Mouse (Mus musculus) frontal cortex, postnatal 10 days (tissue): ENCODE results near the gene Fndc9.

Experiments used
- DNase-seq, 2 experiments: peaks; one replicate each; pipeline ENCODE4 v3.0.0; 2022; ENCODE audit warnings: low spot score in 2 of 2, mixed read lengths in 1 of 2

Gene Fndc9

GRCm38 (mm10) chr11:46235334-46235733, at the start of gene Fndc9:
Fndc9 (plus strand) TSS chr11:46235531.
- peak; percentile 68 to 80 for DNase-seq

- DNase-seq = no peak
Measured at GRCm38 (mm10) chr11:46188283-46188682, 47.0 kb upstream of the Fndc9 start.

GRCm38 (mm10) chr11:46194175-46194574, 41.2 kb upstream of the Fndc9 start:
- no peak for DNase-seq

GRCm38 (mm10) chr11:46200664-46201063, 34.7 kb upstream of the Fndc9 start:
- DNase-seq = no peak

- DNase-seq = peak in 1 of 2 experiments; percentile 51
Measured at GRCm38 (mm10) chr11:46201636-46202546, 33.4 kb upstream of the Fndc9 start.

GRCm38 (mm10) chr11:46202547-46202887, 32.8 kb upstream of the Fndc9 start:
- no peak for DNase-seq

- DNase-seq = no peak
Measured at GRCm38 (mm10) chr11:46204841-46205240, 30.5 kb upstream of the Fndc9 start.

GRCm38 (mm10) chr11:46205639-46206409, 29.5 kb upstream of the Fndc9 start:
- DNase-seq = no peak

GRCm38 (mm10) chr11:46209884-46210283, 25.4 kb upstream of the Fndc9 start:
- DNase-seq = no peak

- DNase-seq = no peak
Measured at GRCm38 (mm10) chr11:46211858-46212257, 23.5 kb upstream of the Fndc9 start.

GRCm38 (mm10) chr11:46213844-46214243, 21.5 kb upstream of the Fndc9 start:
- DNase-seq = no peak

GRCm38 (mm10) chr11:46214368-46215230, 20.7 kb upstream of the Fndc9 start:
- DNase-seq = no peak

GRCm38 (mm10) chr11:46215354-46215753, 20.0 kb upstream of the Fndc9 start:
- DNase-seq = no peak

GRCm38 (mm10) chr11:46216669-46217068, 18.7 kb upstream of the Fndc9 start:
- no peak for DNase-seq

GRCm38 (mm10) chr11:46217686-46218085, 17.6 kb upstream of the Fndc9 start:
- DNase-seq = no peak

- no peak for DNase-seq
Measured at GRCm38 (mm10) chr11:46218584-46218983, 16.7 kb upstream of the Fndc9 start.

GRCm38 (mm10) chr11:46219380-46219779, 16.0 kb upstream of the Fndc9 start:
- DNase-seq = no peak

- DNase-seq = no peak
Measured at GRCm38 (mm10) chr11:46220211-46220610, 15.1 kb upstream of the Fndc9 start.

GRCm38 (mm10) chr11:46223575-46223974, 11.8 kb upstream of the Fndc9 start:
- no peak for DNase-seq

- no peak for DNase-seq
Measured at GRCm38 (mm10) chr11:46225345-46225744, 10.0 kb upstream of the Fndc9 start.

GRCm38 (mm10) chr11:46230184-46230583, 5.1 kb upstream of the Fndc9 start:
- DNase-seq = no peak

- DNase-seq = no peak
Measured at GRCm38 (mm10) chr11:46232803-46233202, 2.5 kb upstream of the Fndc9 start.
